Mouse (Mus musculus): Measurements from ENCODE around the gene Tmem92. TPM values are rescaled to one million over a fixed set of nuclear protein-coding genes. Genes with fewer than 3 reads are reported as not detected.
"Not testable (repeated sequence)": the region's sequence is repeated elsewhere in the genome, so short reads cannot be mapped to it uniquely, and the experiment has no call there.

Gene Tmem92
- not detected for total RNA-seq (2021)
- long read RNA-seq, experiment 1, result 0 reads
- long read RNA-seq, experiment 2, result 0 reads

GRCm38 (mm10) chr11:94782603-94783002, at the start of gene Tmem92:
Gene Tmem92 (minus strand): TSS chr11:94782703.
- DNase-seq, result no peak

GRCm38 (mm10) chr11:94828966-94829365, 46.5 kb upstream of the Tmem92 start:
- DNase-seq, result no peak

- DNase-seq, result peak; percentile 28 to 52
These were observed 36.9 kb upstream of the Tmem92 start for GRCm38 (mm10) chr11:94819427-94819826.

GRCm38 (mm10) chr11:94818946-94819345, 36.4 kb upstream of the Tmem92 start:
- DNase-seq, result not testable (repeated sequence)

GRCm38 (mm10) chr11:94811537-94811936, 29.0 kb upstream of the Tmem92 start:
- peak; percentile 12 to 26 for DNase-seq

GRCm38 (mm10) chr11:94791700-94792099, 9.2 kb upstream of the Tmem92 start:
- no peak for DNase-seq

GRCm38 (mm10) chr11:94785247-94785646, 2.7 kb upstream of the Tmem92 start:
- peak; percentile 72 to 84 for DNase-seq

- DNase-seq, result no peak
These were observed 7.5 kb downstream of the Tmem92 start for GRCm38 (mm10) chr11:94774887-94775497.

GRCm38 (mm10) chr11:94773851-94774250, 8.7 kb downstream of the Tmem92 start:
- DNase-seq, result peak in 1 of 2 experiments; percentile 40

GRCm38 (mm10) chr11:94772363-94773055, 10.0 kb downstream of the Tmem92 start:
- no peak for DNase-seq

GRCm38 (mm10) chr11:94767241-94767640, 15.3 kb downstream of the Tmem92 start:
- peak in 1 of 2 experiments; percentile 32 for DNase-seq

- no peak for DNase-seq
These were observed 19.7 kb downstream of the Tmem92 start for GRCm38 (mm10) chr11:94762775-94763174.

- DNase-seq, result peak; percentile 27 to 31
These were observed 20.2 kb downstream of the Tmem92 start for GRCm38 (mm10) chr11:94762281-94762680.

GRCm38 (mm10) chr11:94760799-94761198, 21.7 kb downstream of the Tmem92 start:
- DNase-seq, result no peak

- DNase-seq, result peak in 1 of 2 experiments; percentile 2
These were observed 22.1 kb downstream of the Tmem92 start for GRCm38 (mm10) chr11:94760364-94760763.

- DNase-seq, result peak; percentile 30 to 57
These were observed 22.6 kb downstream of the Tmem92 start for GRCm38 (mm10) chr11:94759916-94760315.

- no peak for DNase-seq
These were observed 29.4 kb downstream of the Tmem92 start for GRCm38 (mm10) chr11:94752946-94753713.

- no peak for DNase-seq
These were observed 40.7 kb downstream of the Tmem92 start, which contains the start of gene Cdc34b for GRCm38 (mm10) chr11:94741732-94742272. Gene Cdc34b (plus strand): TSS chr11:94741782.

- DNase-seq, result no peak
These were observed 46.8 kb downstream of the Tmem92 start for GRCm38 (mm10) chr11:94735746-94736145.

GRCm38 (mm10) chr11:94732773-94733172, 49.7 kb downstream of the Tmem92 start:
- DNase-seq, result peak; percentile 66 to 81

- DNase-seq, result no peak
These were observed 51.3 kb downstream of the Tmem92 start for GRCm38 (mm10) chr11:94731229-94731628.

- DNase-seq, result peak; percentile 66 to 76
These were observed 52.2 kb downstream of the Tmem92 start for GRCm38 (mm10) chr11:94730261-94730660.
